Mouse (Mus musculus) C2C12 (cell line): ENCODE data around the gene Lmbr1l. TPM values are rescaled to one million over a fixed set of nuclear protein-coding genes. Genes with fewer than 3 reads are reported as not detected.
A peak's percentile ranks its signal among the peaks of the same experiment; 100 is the strongest.
"Not testable (repeated sequence)": the region's sequence is repeated elsewhere in the genome, so short reads cannot be mapped to it uniquely, and the experiment has no call there.

Experiments
- H3K27me3 ChIP-seq: one replicate; pipeline ENCODE4 v1.6.1; 2011; ENCODE audit not compliant: control insufficient read depth, insufficient read depth, insufficient read length
- H3K36me3 ChIP-seq: one replicate; pipeline ENCODE4 v1.6.1; 2011; ENCODE audit not compliant: control insufficient read depth, insufficient read depth
- H3K4me3 ChIP-seq: one replicate; pipeline ENCODE4 v1.5.1; 2011; ENCODE audit warnings: mild to moderate bottlenecking, control low read depth; ENCODE audit not compliant: poor library complexity, insufficient read depth, severe bottlenecking
- H3K79me2 ChIP-seq: one replicate; pipeline ENCODE4 v1.6.1; 2011; ENCODE audit not compliant: control insufficient read depth, insufficient read depth
- H3K79me3 ChIP-seq: one replicate; pipeline ENCODE4 v1.6.1; 2011; ENCODE audit warnings: low read depth, control low read depth
- H3ac ChIP-seq: one replicate; pipeline ENCODE3; 2011; ENCODE audit warnings: low read depth; ENCODE audit not compliant: control insufficient read depth, insufficient read length
- CEBPB ChIP-seq: IDR thresholded peaks from one replicate; pipeline ENCODE4 v1.6.1; 2011; ENCODE audit warnings: low read depth, mild to moderate bottlenecking, control low read depth, moderate library complexity
- CTCF ChIP-seq: IDR thresholded peaks from one replicate; pipeline ENCODE4 v1.5.1; 2011; ENCODE audit not compliant: control insufficient read depth, insufficient read depth, insufficient read length
- FOSL1 ChIP-seq: IDR thresholded peaks from one replicate; pipeline ENCODE4 v1.8.0; 2011; ENCODE audit warnings: mild to moderate bottlenecking, low read length; ENCODE audit not compliant: poor library complexity, insufficient read depth, severe bottlenecking
- MAX ChIP-seq: IDR thresholded peaks from one replicate; pipeline ENCODE4 v1.6.1; 2011; ENCODE audit warnings: mild to moderate bottlenecking, control low read depth
- MYOD1 ChIP-seq: IDR thresholded peaks from one replicate; pipeline ENCODE4 v1.6.1; 2011; ENCODE audit warnings: low read depth; ENCODE audit not compliant: control insufficient read depth, insufficient read length
- MYOG ChIP-seq: IDR thresholded peaks from one replicate; pipeline ENCODE4 v1.6.1; 2011; ENCODE audit not compliant: control insufficient read depth, insufficient read length; ENCODE audit errors: extremely low read depth
- USF1 ChIP-seq: IDR thresholded peaks from one replicate; pipeline ENCODE4 v1.6.1; 2011; ENCODE audit warnings: low read depth, mild to moderate bottlenecking, control low read depth, moderate library complexity
- polyA plus RNA-seq: library from polyadenylated mRNA; unstranded; fragments of >200 nt; fragmentation: generic; extraction: Trizol; gene quantifications from one replicate; pipeline ENCODE4 v1.2.1, GENCODE M21; 2012; ENCODE audit warnings: missing spikeins

The Lmbr1l gene
- polyA plus RNA-seq, 1 experiment: 18.0 TPM

GRCm38 (mm10) chr15:98954425-98955253 is 36.6 kb upstream of the Lmbr1l start:
- TF ChIP-seq MYOD1 (no peak), FOSL1 (no peak), MAX (no peak), CTCF (no peak), USF1 (no peak), MYOG (no peak), CEBPB (no peak)
- Histone ChIP-seq H3K4me3 (no peak overlapping the region), H3K27me3 (no peaks in the 10 kb centered on the region), H3K79me2 (peaks cover 26% of the 10 kb centered on the region), H3K36me3 (peaks cover 19% of the 10 kb centered on the region), H3K79me3 (peaks cover 22% of the 10 kb centered on the region), H3ac (no peak overlapping the region)

GRCm38 (mm10) chr15:98953401-98954356 is 35.6 kb upstream of the Lmbr1l start, which contains the start of the genes Gm49450 and Tuba1a:
Gene Gm49450 (minus strand): TSS chr15:98953551.
Gene Tuba1a (minus strand): TSS chr15:98953703.
- H3K36me3 ChIP-seq: peaks cover 27% of the 10 kb centered on the region
- peaks cover 22% of the 10 kb centered on the region for H3K79me3 ChIP-seq
- peak; percentile 76 for TF ChIP-seq CEBPB
- peak; percentile 37 for TF ChIP-seq MAX
- no peak for TF ChIP-seq MYOD1
- peak within 1 kb of the TSS; percentile 56 for H3ac ChIP-seq
- peak within 1 kb of the TSS; percentile 99 for H3K4me3 ChIP-seq
- no peaks in the 10 kb centered on the region for H3K27me3 ChIP-seq
- H3K79me2 ChIP-seq: peaks cover 26% of the 10 kb centered on the region

- Histone ChIP-seq H3K79me2 (peaks cover 26% of the 10 kb centered on the region), H3K79me3 (peaks cover 22% of the 10 kb centered on the region), H3K4me3 (peak overlapping the region; percentile 99), H3K36me3 (peaks cover 27% of the 10 kb centered on the region), H3K27me3 (no peaks in the 10 kb centered on the region), H3ac (peak overlapping the region; percentile 56)
- TF ChIP-seq MAX (no peak), CEBPB (no peak), MYOD1 (no peak), USF1 (no peak), FOSL1 (no peak), MYOG (no peak), CTCF (no peak)
These were observed 34.8 kb upstream of the Lmbr1l start for GRCm38 (mm10) chr15:98952751-98953400.

- peaks cover 26% of the 10 kb centered on the region for H3K79me2 ChIP-seq
- no peaks in the 10 kb centered on the region for H3K27me3 ChIP-seq
- peaks cover 22% of the 10 kb centered on the region for H3K79me3 ChIP-seq
- H3K36me3 ChIP-seq: peaks cover 27% of the 10 kb centered on the region
- peak; percentile 38 for TF ChIP-seq MAX
- no peak for TF ChIP-seq USF1
- H3ac ChIP-seq: peak overlapping the region; percentile 87
- peak overlapping the region; percentile 99 for H3K4me3 ChIP-seq
These were observed 34.0 kb upstream of the Lmbr1l start for GRCm38 (mm10) chr15:98952063-98952455.

GRCm38 (mm10) chr15:98951122-98952062 is 33.4 kb upstream of the Lmbr1l start:
- peaks cover 26% of the 10 kb centered on the region for H3K79me2 ChIP-seq
- H3K36me3 ChIP-seq: peaks cover 27% of the 10 kb centered on the region
- not testable (repeated sequence) for H3K27me3 ChIP-seq
- H3K79me3 ChIP-seq: peaks cover 22% of the 10 kb centered on the region
- H3K4me3 ChIP-seq: peak overlapping the region; percentile 99
- H3ac ChIP-seq: peak overlapping the region; percentile 87
